Mouse (Mus musculus) mouse embryonic stem cell (cell line): ENCODE measurements at regions not wholly inside any gene's neighbourhood (a gene's known extent, or its start where the extent isn't known, plus 50 kb on each side); places are given as distances from the start of the nearest gene placed in this dataset.
"Not testable (repeated sequence)": the region's sequence is repeated elsewhere in the genome, so short reads cannot be mapped to it uniquely, and the experiment has no call there.

Experiments
- in situ Hi-C, 2 experiments: fragments of 300-500 bp; cut with MboI; formaldehyde crosslinking; loops; 1 replicate in 1 of 2; 3 replicates in 1 of 2; pipeline ENCODE4 v1.14.3; 2019 to 2020; ENCODE audit warnings: low sequenced_read_pairs in 2 of 2, low pct_unique_long_range_greater_than_20kb in 1 of 2, mixed read lengths in 1 of 2; ENCODE audit not compliant: unreplicated experiment in 1 of 2

DNA sequence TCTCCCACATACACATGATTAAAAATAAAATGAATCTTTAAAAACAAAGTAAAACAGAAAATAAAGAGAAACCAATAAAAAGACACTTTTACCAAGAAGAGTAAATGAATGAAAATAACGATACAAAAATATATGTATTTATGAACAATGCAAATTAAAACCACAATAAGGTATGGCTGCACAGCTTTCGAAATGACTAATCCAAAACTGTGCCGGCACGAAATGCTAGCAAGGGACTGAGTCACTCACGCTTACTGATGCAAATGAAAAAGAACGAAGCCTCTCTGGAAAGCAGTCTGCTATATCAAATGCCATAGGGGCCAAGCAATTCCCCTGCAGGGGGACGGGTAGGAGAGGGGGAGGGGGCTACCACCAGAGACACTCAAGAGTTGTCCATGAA lies 704.0 kb downstream of the 4930447A16Rik start:
- in situ Hi-C loops, result loop anchor here in 1 of 2 experiments (10.0 kb wide), 1 partner anchor 1195 kb away; no protein-coding TSS in a partner anchor

- in situ Hi-C loops, result loop anchor here in 1 of 2 experiments (10.0 kb wide), 1 partner anchor 1195 kb away; no protein-coding TSS in a partner anchor
Measured at GRCm38 (mm10) chr15:38129861-38130631, 704.7 kb downstream of the 4930447A16Rik start.

DNA sequence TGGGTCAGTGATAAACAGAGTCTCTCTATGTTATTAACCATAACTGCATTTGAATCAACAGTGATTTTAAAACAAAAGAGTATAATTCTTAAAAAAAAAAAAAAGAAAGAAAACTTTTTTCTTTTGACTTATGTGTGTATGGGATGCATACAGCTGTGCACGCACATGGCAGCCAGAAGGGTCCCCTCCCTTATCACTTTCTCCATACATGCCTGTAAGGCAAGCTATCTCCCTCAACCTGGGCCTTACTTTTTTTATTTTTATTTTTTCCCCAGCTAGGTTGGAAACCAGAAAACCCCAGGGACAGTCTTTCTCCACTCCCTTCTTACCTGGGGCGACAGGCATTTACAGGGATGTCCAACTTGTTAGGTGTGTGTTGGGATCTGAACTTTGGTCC lies 705.3 kb downstream of the 4930447A16Rik start:
- in situ Hi-C loops, result no loop called here

- in situ Hi-C loops, result no loop called here
Measured at GRCm38 (mm10) chr15:38139639-38140038, 714.3 kb downstream of the 4930447A16Rik start.

DNA sequence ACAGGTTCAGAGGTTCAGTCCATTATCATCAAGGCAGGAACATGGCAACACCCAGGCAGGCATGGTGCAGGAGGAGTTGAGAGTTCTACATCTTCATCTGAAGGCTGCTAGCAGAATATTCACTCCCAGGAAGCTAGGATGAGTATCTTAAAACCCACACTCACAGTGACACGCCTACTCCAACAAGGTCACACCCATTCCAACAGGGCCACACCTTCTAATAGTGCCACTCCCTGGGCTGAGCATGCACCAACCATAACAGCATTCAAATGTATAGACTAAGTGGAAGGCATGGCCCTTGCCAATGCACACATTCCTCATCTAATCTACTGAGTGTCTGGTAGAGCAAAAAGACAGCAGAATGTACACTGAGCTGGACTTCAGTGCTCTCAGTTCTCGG lies 718.1 kb downstream of the 4930447A16Rik start:
- in situ Hi-C loops, result no loop called here

- in situ Hi-C loops, result no loop called here
Measured at GRCm38 (mm10) chr15:38151654-38152053, 726.3 kb downstream of the 4930447A16Rik start.

DNA sequence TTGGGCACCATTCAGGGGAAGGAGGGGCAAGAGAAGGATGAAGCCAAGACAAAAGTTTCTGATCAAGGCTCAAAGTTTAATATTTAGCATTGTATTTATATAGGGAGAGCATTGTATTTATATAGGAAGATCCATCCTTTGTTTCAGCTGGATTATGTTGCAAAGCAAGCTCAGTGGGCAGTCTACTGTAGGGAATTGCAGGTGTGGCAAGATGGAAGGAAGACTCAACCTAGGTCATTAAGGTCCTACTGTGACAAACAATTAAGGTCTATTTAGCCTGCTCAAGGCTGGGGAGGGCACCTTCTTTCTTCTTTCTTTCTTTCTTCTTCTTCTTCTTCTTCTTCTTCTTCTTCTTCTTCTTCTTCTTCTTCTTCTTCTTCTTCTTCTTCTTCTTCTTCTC lies 728.5 kb downstream of the 4930447A16Rik start:
- in situ Hi-C loops, result not testable (repeated sequence)

DNA sequence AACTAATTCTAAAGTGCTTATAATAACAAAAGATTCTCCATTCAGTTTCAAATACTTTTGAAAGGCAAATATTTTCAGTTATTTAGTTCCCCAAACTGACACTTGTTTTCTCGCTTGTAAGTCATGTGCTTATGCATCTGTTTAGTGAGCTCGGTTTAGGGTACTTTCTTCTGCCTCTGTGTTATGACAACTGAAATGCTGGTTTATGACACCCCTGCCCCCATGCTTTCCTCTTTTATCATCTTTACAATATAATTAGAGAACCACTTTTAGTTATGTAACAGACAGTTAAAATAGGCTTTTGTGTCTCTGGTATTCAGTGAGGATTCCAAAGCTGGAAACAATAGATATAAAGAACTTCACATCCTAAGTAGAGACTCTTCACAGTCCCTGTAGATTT lies 733.8 kb downstream of the 4930447A16Rik start:
- in situ Hi-C loops, result no loop called here

DNA sequence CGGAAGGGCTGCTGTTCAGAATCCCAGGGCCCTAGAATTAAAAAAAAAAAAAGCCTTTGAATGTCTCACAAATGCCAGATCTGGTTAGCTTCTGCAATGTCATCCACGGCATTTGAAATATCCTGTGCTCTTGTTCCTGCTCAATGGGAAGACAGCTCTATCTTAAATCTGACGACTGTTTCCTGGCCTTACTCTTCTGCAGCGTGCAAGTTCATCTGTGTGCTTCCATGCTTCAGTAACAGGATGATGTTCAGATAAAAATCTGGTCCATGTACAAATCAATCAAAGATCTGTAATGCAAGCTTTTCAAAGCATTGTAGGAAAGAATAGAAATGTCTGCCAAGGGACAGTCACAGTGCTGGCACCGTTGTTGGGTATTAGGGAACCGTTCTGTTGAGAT lies 738.4 kb downstream of the 4930447A16Rik start:
- in situ Hi-C loops, result no loop called here

GRCm38 (mm10) chr15:38164848-38165247 lies 739.5 kb downstream of the 4930447A16Rik start:
- in situ Hi-C loops, result no loop called here

DNA sequence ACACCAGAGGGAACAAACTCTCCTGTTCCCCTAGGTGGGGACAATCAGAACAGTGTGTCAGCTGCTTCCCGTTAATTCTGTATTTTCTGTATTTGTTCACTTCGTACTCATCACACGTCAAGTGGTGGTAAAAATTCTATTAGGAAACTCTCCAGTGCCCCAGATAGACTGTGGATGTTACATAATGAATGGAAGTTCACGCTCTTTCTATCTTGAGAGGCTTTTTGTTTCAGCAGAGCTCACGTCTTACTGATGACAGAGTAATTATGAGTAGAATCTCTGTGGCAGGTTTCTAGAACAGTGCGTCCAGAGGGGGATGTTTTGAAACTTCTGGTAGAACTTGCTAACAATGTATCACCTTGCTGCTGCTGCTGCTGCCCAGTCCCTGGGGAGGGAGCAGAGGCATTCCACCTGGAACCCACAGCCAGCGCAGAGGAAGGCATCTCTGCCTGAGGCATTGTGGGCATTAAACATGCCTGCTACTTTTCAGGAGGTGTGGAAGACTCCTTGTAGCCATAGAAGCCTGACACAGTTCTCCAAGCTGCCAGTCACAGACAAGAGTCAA lies 740.6 kb downstream of the 4930447A16Rik start:
- in situ Hi-C loops, result no loop called here

DNA sequence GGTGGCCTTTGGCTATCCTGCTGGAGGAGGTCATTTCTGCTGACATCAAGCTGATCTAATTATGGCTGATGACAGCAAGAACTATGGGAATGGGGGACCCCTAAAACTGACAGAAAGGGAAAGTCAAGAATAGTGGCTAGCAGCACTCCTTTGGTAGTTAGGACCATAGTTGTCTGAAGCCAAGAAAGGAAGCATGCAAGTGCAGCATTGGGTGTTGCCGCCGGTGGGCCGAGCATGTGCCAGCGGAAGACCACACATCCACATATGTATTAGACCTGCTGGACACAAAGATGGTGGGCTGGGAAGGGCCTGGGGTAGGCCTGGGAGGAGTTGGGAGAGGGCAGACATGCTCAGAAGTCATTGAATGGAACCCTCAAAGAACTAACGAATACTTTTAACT lies 741.1 kb downstream of the 4930447A16Rik start:
- in situ Hi-C loops, result no loop called here

DNA sequence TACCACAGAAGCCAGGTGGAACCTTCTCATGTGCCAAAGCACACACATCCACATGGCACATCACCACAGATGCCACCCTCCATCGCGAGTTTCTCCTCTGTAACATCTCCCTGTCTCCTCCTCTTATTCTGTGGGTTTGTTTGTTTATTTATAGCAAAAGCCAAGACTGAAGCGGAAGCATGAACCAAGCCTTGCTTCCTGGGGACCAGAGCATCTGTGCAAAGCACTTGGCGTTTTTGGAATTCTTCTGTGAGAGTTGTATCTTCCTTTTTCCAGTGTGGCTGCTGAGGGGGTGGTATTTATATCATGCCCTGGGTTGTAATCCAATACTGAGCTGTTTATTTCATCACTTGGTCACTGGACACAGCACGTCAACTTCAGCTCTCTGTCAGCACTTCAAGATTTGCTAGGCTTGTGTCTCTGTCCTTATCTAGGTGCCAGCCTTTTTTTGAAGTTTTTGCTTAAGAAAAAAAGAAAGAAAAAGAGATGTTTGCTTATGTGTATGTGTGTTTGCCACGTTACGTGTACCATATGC lies 742.3 kb downstream of the 4930447A16Rik start:
- in situ Hi-C loops, result no loop called here

- in situ Hi-C loops, result no loop called here
Measured at GRCm38 (mm10) chr15:38169191-38169590, 743.8 kb downstream of the 4930447A16Rik start.
